Mouse (Mus musculus): ENCODE results near the gene Klhl12. TPM values are rescaled to one million over a fixed set of nuclear protein-coding genes. Genes with fewer than 3 reads are reported as not detected.
"Not testable (repeated sequence)": the region's sequence is repeated elsewhere in the genome, so short reads cannot be mapped to it uniquely, and the experiment has no call there.

Klhl12 gene
- polyA plus RNA-seq, 1 experiment from 2014 or later: 37.6 TPM

DNA sequence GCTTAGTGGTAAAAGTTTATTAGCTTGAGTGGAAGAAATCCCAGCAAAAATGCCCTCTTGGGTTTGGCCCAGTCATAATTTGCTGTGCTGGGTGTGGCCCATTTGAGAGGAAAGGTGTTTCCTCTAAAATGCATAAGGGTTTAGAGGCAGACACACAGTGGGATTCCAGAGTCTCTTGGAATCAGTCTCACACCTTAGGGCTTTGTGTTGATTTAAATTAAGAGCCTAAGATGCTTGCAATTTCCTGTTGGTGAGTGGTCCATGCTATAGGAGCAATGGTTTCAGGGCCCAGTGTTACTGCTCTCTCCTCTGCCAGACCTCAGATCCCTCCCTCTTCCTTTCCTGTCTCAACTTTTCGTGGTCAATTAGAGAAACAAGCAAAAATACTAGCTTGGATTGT is 36.2 kb upstream of the Klhl12 start:
- Histone ChIP-seq H3K27ac (ENCODE audit: low read length) (no peak overlapping the region), H3K9ac (ENCODE audit: low read depth, low read length) (no peak overlapping the region), H3K9me3 (replicated peaks; ENCODE audit: control insufficient read depth, low read length, poor library complexity, severe bottlenecking) (no peaks in the 10 kb centered on the region), H3K4me1 (ENCODE audit: control insufficient read depth, insufficient read depth, low read length) (peaks cover 32% of the 10 kb centered on the region), H3K4me2 (ENCODE audit: low read length) (no peak overlapping the region), H3K27me3 (ENCODE audit: control insufficient read depth, insufficient read depth, low read depth, low read length) (no peaks in the 10 kb centered on the region), H3K36me3 (ENCODE audit: control insufficient read depth, insufficient read depth, low read length) (peaks cover 5% of the 10 kb centered on the region), H3K4me3 (ENCODE audit: low read depth, low read length) (no peak overlapping the region)
- WGBS: 75% methylated on average over 1 of the region's 1 CpGs
- no peak for ATAC-seq

DNA sequence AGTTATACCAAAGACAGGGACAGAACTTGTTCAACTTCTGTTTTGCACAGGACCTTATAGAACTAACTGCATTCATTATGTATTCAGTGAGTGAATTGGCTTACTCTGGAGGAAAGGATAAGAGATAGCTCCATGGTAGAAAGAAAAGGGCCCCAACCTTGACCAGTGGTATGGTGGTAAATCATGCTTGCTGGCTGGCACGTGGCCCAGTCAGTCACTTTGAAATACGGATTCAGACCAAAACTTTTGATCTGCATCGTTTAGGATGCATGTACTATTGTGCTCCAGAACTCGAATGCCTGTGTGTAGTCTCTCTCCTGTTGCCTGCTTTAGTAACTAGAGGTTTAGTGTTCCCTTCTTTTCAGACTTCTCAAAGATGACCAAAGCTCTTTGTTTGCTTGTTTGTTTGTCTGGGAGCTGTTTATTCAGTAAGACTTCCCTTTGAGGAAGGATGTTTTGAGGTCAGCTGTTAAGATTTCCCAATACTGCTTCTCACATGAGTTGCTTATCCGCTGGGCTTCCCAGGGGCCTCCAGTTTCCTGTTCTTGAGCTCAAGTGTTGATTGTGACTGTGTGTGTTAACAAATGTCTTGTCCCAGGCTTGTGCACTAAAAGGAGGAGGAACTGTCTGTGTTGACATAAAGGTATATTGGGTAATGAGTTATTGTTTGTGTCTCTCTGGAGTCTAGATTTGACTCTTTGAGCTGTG is 35.4 kb upstream of the Klhl12 start:
- 52% methylated on average over 5 of the region's 5 CpGs for WGBS
- H3K36me3 ChIP-seq (ENCODE audit: control insufficient read depth, insufficient read depth, low read length): peaks cover 10% of the 10 kb centered on the region
- no peak for ATAC-seq
- peaks cover 26% of the 10 kb centered on the region for H3K4me1 ChIP-seq (ENCODE audit: control insufficient read depth, insufficient read depth, low read length)
- no peaks in the 10 kb centered on the region for H3K27me3 ChIP-seq (ENCODE audit: control insufficient read depth, insufficient read depth, low read depth, low read length)
- H3K27ac ChIP-seq (ENCODE audit: low read length): no peak overlapping the region
- H3K4me2 ChIP-seq (ENCODE audit: low read length): no peak overlapping the region
- H3K9ac ChIP-seq (ENCODE audit: low read depth, low read length): no peak overlapping the region
- H3K9me3 ChIP-seq (replicated peaks; ENCODE audit: control insufficient read depth, low read length, poor library complexity, severe bottlenecking): no peaks in the 10 kb centered on the region
- no peak overlapping the region for H3K4me3 ChIP-seq (ENCODE audit: low read depth, low read length)

GRCm38 (mm10) chr1:134423911-134424310 is 31.4 kb upstream of the Klhl12 start:
- 83% methylated on average over 10 of the region's 10 CpGs for WGBS
- H3K9ac ChIP-seq (ENCODE audit: low read depth, low read length): no peak overlapping the region
- no peak for ATAC-seq
- peaks cover 8% of the 10 kb centered on the region; the same call in 1 of the 2 replicates for H3K4me1 ChIP-seq (ENCODE audit: control insufficient read depth, insufficient read depth, low read length)
- no peak overlapping the region for H3K4me3 ChIP-seq (ENCODE audit: low read depth, low read length)
- peaks cover 40% of the 10 kb centered on the region for H3K36me3 ChIP-seq (ENCODE audit: control insufficient read depth, insufficient read depth, low read length)
- no peak overlapping the region for H3K27ac ChIP-seq (ENCODE audit: low read length)
- no peaks in the 10 kb centered on the region for H3K27me3 ChIP-seq (ENCODE audit: control insufficient read depth, insufficient read depth, low read depth, low read length)
- no peaks in the 10 kb centered on the region for H3K9me3 ChIP-seq (replicated peaks; ENCODE audit: control insufficient read depth, low read length, poor library complexity, severe bottlenecking)
- no peak overlapping the region for H3K4me2 ChIP-seq (ENCODE audit: low read length)

DNA sequence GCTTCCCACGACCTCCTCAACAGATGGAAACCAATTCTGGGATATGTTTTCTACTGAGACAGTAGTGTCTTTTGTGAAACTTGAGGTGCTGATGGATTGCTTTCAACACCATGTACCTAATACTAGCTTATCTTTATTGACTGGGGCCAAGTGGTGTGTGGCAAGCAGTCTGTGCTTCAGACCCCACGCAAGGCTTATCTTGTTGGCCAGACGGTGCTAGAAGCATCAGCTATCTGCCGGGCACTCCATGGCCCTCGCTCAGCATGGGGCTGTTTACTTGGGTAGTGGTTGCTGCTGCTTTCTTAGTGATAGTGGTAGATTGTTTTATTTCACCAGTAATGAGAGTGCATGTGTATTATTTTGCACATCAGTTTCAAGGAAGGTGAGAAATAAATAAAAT is 29.0 kb upstream of the Klhl12 start:
- Histone ChIP-seq H3K36me3 (ENCODE audit: control insufficient read depth, insufficient read depth, low read length) (peaks cover 43% of the 10 kb centered on the region), H3K9me3 (replicated peaks; ENCODE audit: control insufficient read depth, low read length, poor library complexity, severe bottlenecking) (no peaks in the 10 kb centered on the region)

GRCm38 (mm10) chr1:134433002-134433401 is 22.3 kb upstream of the Klhl12 start:
- no peaks in the 10 kb centered on the region for H3K9me3 ChIP-seq (replicated peaks; ENCODE audit: control insufficient read depth, low read length, poor library complexity, severe bottlenecking)
- H3K27ac ChIP-seq (ENCODE audit: low read length): no peak overlapping the region
- ATAC-seq: no peak
- 88% methylated on average over 10 of the region's 10 CpGs for WGBS
- peaks cover 14% of the 10 kb centered on the region for H3K36me3 ChIP-seq (ENCODE audit: control insufficient read depth, insufficient read depth, low read length)
- no peak overlapping the region for H3K4me3 ChIP-seq (ENCODE audit: low read depth, low read length)
- no peak overlapping the region for H3K9ac ChIP-seq (ENCODE audit: low read depth, low read length)
- no peaks in the 10 kb centered on the region for H3K27me3 ChIP-seq (ENCODE audit: control insufficient read depth, insufficient read depth, low read depth, low read length)
- no peaks in the 10 kb centered on the region for H3K4me1 ChIP-seq (ENCODE audit: control insufficient read depth, insufficient read depth, low read length)
- H3K4me2 ChIP-seq (ENCODE audit: low read length): no peak overlapping the region

More for the DNA sequence above, 29.0 kb upstream of the Klhl12 start:
- Histone ChIP-seq H3K27ac (ENCODE audit: low read length) (no peak overlapping the region), H3K27me3 (ENCODE audit: control insufficient read depth, insufficient read depth, low read depth, low read length) (no peaks in the 10 kb centered on the region), H3K4me1 (ENCODE audit: control insufficient read depth, insufficient read depth, low read length) (no peaks in the 10 kb centered on the region), H3K4me2 (ENCODE audit: low read length) (no peak overlapping the region), H3K9ac (ENCODE audit: low read depth, low read length) (no peak overlapping the region), H3K4me3 (ENCODE audit: low read depth, low read length) (no peak overlapping the region)
- no peak for ATAC-seq
- 94% methylated on average over 5 of the region's 5 CpGs for whole genome bisulfite sequencing

GRCm38 (mm10) chr1:134433473-134433872 is 21.9 kb upstream of the Klhl12 start:
- Histone ChIP-seq H3K9ac (ENCODE audit: low read depth, low read length) (no peak overlapping the region), H3K9me3 (replicated peaks; ENCODE audit: control insufficient read depth, low read length, poor library complexity, severe bottlenecking) (no peaks in the 10 kb centered on the region), H3K4me1 (ENCODE audit: control insufficient read depth, insufficient read depth, low read length) (no peaks in the 10 kb centered on the region), H3K27ac (ENCODE audit: low read length) (no peak overlapping the region), H3K36me3 (ENCODE audit: control insufficient read depth, insufficient read depth, low read length) (peaks cover 10% of the 10 kb centered on the region), H3K4me2 (ENCODE audit: low read length) (no peak overlapping the region), H3K27me3 (ENCODE audit: control insufficient read depth, insufficient read depth, low read depth, low read length) (no peaks in the 10 kb centered on the region), H3K4me3 (ENCODE audit: low read depth, low read length) (no peak overlapping the region)
- 93% methylated on average over 4 of the region's 4 CpGs for whole genome bisulfite sequencing
- no peak for ATAC-seq

GRCm38 (mm10) chr1:134435414-134435813 is 19.9 kb upstream of the Klhl12 start:
- Histone ChIP-seq H3K9me3 (replicated peaks; ENCODE audit: control insufficient read depth, low read length, poor library complexity, severe bottlenecking) (no peaks in the 10 kb centered on the region), H3K36me3 (ENCODE audit: control insufficient read depth, insufficient read depth, low read length) (peaks cover 5% of the 10 kb centered on the region; the same call in 1 of the 2 replicates), H3K9ac (ENCODE audit: low read depth, low read length) (no peak overlapping the region), H3K27me3 (ENCODE audit: control insufficient read depth, insufficient read depth, low read depth, low read length) (no peaks in the 10 kb centered on the region), H3K27ac (ENCODE audit: low read length) (no peak overlapping the region), H3K4me2 (ENCODE audit: low read length) (no peak overlapping the region), H3K4me1 (ENCODE audit: control insufficient read depth, insufficient read depth, low read length) (no peaks in the 10 kb centered on the region), H3K4me3 (ENCODE audit: low read depth, low read length) (no peak overlapping the region)
- ATAC-seq: no peak
- WGBS: 38% methylated on average over 4 of the region's 4 CpGs

- H3K4me1 ChIP-seq (ENCODE audit: control insufficient read depth, insufficient read depth, low read length): no peaks in the 10 kb centered on the region
- no peak overlapping the region for H3K4me2 ChIP-seq (ENCODE audit: low read length)
- no peak overlapping the region for H3K9ac ChIP-seq (ENCODE audit: low read depth, low read length)
- no peak overlapping the region for H3K4me3 ChIP-seq (ENCODE audit: low read depth, low read length)
- H3K9me3 ChIP-seq (replicated peaks; ENCODE audit: control insufficient read depth, low read length, poor library complexity, severe bottlenecking): no peaks in the 10 kb centered on the region
- no peaks in the 10 kb centered on the region for H3K36me3 ChIP-seq (ENCODE audit: control insufficient read depth, insufficient read depth, low read length)
- ATAC-seq: no peak
- no peaks in the 10 kb centered on the region for H3K27me3 ChIP-seq (ENCODE audit: control insufficient read depth, insufficient read depth, low read depth, low read length)
- no peak overlapping the region for H3K27ac ChIP-seq (ENCODE audit: low read length)
- WGBS: 95% methylated on average over 6 of the region's 6 CpGs
These were observed 14.9 kb upstream of the Klhl12 start for GRCm38 (mm10) chr1:134440437-134440836.

DNA sequence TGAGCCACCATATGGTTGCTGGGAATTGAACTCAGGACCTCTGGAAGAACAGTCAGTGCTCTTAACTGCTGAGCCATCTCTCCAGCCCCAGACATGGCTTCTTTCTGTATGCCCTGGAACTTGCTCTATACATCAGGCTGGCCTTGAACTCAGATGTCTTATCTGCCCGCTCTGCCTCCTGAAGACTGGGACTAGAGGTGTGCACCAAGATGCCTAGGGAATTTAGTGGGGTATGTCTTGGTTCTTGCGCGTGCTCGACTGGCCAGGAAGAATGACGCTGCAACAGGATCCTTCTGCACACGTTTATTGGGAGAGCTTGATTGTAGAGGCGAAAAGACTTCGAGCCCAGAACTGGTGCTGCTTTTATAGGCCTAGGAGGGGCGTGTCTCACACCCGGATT is 13.6 kb upstream of the Klhl12 start:
- not testable (repeated sequence) for H3K9ac ChIP-seq (ENCODE audit: low read depth, low read length); H3K9me3 ChIP-seq (replicated peaks; ENCODE audit: control insufficient read depth, low read length, poor library complexity, severe bottlenecking); H3K27ac ChIP-seq (ENCODE audit: low read length); H3K4me2 ChIP-seq (ENCODE audit: low read length); H3K27me3 ChIP-seq (ENCODE audit: control insufficient read depth, insufficient read depth, low read depth, low read length); ATAC-seq; H3K4me3 ChIP-seq (ENCODE audit: low read depth, low read length); H3K4me1 ChIP-seq (ENCODE audit: control insufficient read depth, insufficient read depth, low read length); H3K36me3 ChIP-seq (ENCODE audit: control insufficient read depth, insufficient read depth, low read length)
- 92% methylated on average over 6 of the region's 10 CpGs for WGBS

Measured in midbrain, embryonic 16.5 days (tissue).